Mouse (Mus musculus) c-Kit-positive CD71-positive TER-119-negative erythroid progenitor cells, embryonic 14.5 days (primary cell): ENCODE measurements around the gene Phf21b.
"Not testable (repeated sequence)": the region's sequence is repeated elsewhere in the genome, so short reads cannot be mapped to it uniquely, and the experiment has no call there.

Source experiments
- DNase-seq: peaks from one replicate; pipeline ENCODE4 v3.0.0-alpha.2; 2013; ENCODE audit warnings: low read depth

Gene Phf21b

DNA sequence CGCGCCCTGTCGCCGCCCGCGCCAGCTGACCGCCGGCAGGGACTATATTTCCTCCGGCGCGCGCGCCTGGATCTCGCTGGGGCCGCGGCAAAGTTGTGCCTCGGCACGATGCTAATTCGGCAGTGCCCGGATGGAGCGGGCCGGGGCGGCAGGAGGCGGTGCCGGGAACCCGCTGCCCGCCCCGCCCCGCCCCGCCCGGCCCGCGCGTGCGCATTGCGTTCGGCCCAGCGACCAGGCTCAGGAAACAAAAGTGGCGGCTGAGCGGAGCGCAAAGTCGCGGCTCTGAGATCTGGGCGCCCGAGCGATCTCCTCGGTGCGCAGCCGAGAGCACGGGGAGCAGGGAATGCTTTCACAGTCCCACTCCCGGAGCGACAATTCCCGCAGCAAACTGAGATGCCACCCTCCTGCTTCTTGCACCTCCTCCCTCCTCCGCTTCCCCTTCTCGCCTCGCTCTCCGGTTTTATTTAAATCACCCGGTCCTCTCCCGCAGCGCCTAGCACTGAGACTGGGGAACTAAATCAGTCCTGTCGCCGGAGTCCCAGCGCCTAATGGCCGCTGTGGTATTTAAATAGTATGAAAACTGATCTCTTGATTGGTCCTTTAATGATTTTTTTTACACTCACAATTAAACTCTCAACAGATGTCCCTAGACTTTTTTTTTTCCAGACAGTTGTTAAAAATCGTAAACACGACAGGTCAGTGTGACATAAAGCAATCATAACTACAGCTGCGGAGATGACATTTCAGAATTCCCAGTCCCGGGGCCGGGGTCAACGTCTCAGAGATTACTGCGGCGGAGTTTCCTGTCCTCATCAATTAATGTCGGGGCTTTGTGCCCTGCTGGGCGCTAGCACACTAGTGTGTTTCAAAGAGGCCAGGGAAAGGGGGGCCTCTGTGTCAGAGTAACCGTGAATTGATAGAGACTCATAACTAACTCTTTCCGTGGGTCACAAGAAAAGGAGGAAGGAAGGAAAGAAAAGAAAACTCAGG lies at the start of gene Phf21b:
Gene Phf21b, minus strand, starts transcription at position 44 of the 990 bp plus-strand sequence.
- peak; percentile 34 for DNase-seq

GRCm38 (mm10) chr15:84903843-84904385 lies 48.1 kb upstream of the Phf21b start:
- DNase-seq, result no peak

GRCm38 (mm10) chr15:84898077-84898476 lies 42.2 kb upstream of the Phf21b start:
- DNase-seq, result no peak

DNA sequence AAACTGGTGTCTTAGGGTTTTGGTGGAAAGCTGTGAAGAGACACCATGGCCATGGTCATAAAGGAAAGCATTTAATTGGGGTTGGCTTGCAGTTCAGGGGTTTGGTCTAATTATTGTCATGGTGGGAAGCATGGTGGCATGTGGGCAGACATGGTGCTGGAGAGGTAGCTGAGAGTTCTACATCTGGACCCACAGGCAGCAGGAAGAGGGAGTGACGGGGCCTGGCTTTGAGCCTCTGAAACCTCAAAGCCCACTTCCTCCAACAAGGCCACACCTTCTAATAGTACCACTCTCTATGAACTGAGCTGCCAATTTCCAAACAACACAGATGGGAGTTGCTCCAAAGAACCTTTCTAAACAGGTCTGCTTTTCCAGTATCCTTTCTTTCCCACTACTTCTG lies 40.8 kb upstream of the Phf21b start:
- no peak for DNase-seq

- not testable (repeated sequence) for DNase-seq
Measured at GRCm38 (mm10) chr15:84896216-84896615, 40.4 kb upstream of the Phf21b start.

DNA sequence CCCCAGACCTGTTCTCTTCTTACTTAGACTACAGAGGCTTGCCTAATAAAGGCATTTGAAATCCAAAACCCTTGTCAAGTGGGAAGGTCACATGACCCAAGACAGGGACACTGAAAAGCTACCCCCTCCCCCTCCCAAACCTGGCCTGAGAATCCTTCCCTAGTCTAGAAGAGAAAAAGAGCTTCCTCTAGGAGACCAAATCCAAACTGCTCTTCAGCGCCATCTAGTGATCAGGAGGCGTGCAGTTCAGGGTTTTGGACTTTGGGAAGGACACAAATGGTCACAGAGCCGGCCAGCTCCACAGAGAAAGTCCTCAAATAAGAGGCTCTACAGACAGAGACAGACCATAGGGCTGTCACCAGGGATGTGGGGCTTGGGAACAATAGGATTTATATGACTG lies 35.8 kb upstream of the Phf21b start:
- DNase-seq, result peak; percentile 40

DNA sequence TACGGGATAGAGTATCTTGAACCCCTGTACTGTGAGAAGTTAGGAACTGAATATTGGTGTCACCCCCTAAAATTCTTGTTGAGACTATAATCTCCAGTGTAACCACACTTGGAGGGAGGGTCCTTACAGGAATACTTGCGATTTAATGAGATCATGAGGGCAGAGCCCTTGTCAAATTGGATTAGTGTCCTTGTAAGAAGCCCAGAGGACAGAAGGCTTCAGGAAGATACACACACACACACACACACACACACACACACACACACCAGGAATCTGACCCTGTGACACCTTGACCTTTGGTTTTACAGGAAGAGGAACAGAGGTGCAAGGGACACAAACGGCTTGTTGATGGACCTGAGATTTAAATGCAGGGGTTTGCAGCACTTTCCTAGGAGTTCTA lies 35.4 kb upstream of the Phf21b start:
- DNase-seq, result no peak

DNA sequence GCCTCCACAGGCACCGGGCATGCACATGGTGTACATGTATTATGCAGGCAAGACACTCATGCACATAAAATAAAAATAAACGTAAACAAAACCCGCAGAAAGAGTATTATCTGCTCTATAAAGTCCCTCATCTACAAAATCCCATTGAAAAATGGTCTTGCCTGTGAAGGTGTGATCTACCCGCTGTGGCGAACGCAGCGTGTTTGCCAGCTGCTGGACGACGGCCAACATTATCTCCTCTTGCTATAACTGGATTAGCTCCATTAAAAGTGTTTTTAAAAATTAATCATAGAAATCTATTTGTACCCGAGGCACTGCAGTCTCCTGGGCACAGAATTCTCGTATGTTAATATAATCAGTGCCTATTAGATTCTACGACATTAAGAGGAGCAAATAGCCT lies 32.2 kb upstream of the Phf21b start:
- DNase-seq, result no peak

DNA sequence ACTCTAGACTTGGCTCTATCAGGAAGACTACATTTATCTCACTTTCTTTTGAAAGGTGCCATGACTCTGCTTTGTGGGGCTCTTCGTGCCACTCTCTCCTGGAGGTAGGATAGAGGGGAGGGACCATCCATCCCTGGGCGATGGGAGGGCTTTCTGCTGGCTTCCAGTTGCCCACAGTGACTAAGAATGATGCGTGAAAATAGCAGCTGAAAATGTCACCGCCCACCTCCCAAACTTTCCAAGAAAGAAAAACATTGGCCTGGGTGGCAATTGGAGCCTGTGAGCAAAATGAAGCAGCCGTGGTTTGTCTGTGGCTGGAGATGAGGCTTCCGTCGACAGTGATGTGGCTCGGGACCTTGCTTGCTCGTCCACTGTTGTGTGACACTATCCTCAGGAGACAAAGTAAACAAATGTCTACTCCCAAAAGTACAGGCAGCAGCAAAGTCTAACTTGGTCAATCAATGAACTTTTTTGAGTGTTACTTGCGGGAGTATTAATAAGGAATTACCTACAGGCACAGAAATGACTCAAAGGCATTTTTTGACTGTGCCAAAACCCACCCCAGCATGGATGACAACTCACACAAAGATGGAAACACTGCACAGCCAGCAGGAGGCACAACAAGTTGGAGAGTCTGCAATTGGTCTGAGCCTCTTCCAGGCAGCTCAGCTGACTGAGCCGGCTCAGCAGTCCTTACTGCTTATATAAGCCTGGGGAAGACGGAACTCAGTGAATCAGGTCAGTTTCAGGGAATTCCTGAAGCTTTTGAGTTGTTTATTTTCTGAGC lies 21.4 kb upstream of the Phf21b start:
- no peak for DNase-seq

GRCm38 (mm10) chr15:84873867-84874266 lies 18.0 kb upstream of the Phf21b start:
- DNase-seq, result no peak

GRCm38 (mm10) chr15:84873079-84873478 lies 17.2 kb upstream of the Phf21b start:
- DNase-seq, result no peak

- no peak for DNase-seq
Measured at GRCm38 (mm10) chr15:84871802-84872201, 16.0 kb upstream of the Phf21b start.

GRCm38 (mm10) chr15:84861911-84862310 lies 6.1 kb upstream of the Phf21b start:
- DNase-seq, result no peak

DNA sequence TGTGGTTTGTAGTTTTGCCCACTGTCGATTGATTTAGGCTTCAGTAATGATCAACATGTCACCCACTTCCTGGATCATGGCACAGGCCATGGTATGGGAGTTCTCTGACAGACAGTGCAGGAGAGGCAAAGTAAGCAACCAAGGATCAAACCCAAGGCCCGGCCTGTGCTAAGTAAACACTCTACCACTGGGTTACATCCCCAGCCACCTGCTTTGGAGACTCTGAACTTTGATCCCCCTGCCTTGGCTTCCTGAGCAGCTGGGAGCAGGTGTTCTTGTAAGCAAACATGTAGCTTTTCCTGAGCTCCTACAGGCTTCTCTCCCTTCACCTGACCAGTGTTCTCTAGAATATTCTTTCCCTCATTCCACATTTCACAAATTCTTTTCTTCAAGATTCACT lies 1.8 kb upstream of the Phf21b start:
- no peak for DNase-seq

DNA sequence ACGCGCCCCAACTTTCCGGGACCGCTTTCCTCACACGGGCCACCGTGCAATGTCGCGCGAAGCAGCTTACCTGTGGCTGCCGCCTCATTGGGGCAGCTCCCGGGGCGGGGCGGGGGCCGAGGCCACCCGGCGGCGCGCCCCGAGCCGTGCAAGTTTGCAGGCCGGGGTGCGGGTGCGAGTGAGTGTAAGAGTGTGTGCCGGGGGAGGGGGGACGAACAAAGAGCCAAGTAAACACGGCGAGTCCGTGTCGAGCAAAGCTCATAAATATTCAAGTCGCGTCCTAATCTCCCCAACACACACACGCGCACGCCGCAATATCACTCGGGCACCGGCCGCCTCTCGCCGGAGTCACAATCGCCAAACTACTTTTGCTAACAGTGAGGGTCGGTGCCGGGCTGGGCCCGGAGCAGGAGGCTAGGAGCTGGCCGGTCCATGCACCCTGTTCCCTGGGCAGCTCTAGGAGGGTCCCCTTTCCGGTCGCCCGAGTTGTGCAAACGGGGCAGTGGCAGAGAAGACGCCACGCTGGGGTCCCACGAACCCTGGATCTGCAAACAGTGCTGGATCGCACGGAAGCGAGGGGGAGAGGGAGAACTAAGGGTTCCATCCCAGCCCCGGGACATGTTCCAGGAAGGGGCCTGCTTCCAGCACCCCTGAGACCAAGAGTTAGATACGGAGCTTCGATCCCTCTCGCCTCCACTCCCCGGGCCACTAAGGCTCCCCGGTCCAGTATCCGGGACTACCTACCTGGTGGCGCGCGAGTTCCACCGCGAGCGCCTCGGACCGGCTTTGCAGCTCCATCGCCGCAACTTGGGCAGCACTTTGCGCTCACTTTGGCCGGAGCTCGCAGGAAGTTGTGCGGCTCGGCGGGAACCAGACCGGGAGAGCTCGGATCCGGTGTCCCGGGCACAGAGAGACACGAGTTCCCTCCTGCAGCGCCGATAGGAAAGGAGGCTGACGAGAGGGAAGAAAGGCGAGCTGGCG lies 638 bp downstream of the Phf21b start:
- DNase-seq, result peak; percentile 17

- no peak for DNase-seq
Measured at GRCm38 (mm10) chr15:84854171-84854811, 1.6 kb downstream of the Phf21b start.

- DNase-seq, result no peak
Measured at GRCm38 (mm10) chr15:84853261-84854137, 2.4 kb downstream of the Phf21b start.

DNA sequence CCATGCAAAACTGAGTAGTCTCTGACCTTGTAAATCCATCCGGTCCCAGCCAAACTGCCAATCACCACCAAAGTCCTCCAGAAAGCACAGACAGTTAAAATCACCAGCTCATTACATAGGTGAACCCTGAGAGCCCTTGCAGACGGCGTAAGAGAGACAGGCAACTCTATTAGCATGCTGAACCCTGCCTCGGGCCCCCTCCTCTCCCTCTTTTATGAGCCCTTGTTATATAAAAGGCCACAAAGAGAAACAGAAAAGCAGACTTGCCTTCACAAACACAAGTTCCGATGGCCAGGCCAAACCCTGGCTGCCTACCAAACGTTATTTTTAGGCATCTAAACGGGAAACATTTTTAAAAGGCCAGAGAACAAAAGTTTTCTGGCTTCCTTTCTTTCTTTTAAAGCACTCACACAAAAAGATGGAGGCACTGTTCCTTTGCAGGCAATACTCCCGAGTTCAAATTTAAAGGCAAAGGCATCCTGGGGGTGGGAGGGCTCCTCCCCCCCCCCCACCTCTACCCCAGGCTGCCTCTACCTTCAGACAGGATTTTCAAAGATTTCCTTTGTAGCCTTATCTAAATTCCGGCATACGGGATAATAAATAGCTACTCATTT lies 3.3 kb downstream of the Phf21b start:
- DNase-seq, result no peak

DNA sequence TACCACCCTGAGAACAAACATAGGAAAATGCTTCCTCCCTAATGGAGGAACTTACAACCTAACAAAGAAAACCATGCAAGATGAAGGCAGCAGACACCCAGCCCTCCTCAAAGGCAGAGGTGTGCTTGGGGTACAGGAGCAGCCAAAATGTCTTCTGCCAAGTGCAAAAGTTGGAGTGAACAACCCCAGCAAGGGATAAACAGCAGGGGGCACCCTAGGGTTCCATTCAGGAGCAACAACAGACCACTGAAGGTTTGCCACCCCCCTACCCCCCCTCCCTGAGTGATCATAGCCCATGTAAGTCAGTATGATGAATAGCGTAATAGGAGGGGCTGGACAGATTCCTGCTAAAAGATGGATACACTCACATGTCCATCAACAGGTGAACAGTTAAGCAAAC lies 5.5 kb downstream of the Phf21b start:
- no peak for DNase-seq
